Mouse (Mus musculus): ENCODE results near the gene BC016579.
A peak's percentile ranks its signal among the peaks of the same experiment; 100 is the strongest.

Gene BC016579

DNA sequence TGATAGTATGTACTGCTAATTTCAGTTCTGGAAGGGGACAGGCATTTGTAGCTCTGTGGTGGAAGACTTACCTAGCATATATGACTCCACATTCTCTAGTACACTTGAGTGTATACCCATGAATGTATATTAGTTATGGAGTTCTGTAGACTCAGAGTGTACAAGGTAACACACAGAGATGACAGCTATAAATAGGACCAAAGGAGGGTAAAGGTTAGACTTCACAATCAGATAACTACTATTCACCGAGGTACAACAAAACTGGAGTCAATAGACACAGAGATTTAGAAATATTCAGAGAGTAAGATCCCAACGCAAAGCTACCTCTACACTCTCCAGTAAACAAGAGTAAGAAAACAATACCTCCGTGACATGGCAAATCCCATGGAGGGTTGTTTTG, 9.9 kb downstream of the BC016579 start:
- no peak for DNase-seq (ENCODE audit: low spot score in 2 of 2)

DNA sequence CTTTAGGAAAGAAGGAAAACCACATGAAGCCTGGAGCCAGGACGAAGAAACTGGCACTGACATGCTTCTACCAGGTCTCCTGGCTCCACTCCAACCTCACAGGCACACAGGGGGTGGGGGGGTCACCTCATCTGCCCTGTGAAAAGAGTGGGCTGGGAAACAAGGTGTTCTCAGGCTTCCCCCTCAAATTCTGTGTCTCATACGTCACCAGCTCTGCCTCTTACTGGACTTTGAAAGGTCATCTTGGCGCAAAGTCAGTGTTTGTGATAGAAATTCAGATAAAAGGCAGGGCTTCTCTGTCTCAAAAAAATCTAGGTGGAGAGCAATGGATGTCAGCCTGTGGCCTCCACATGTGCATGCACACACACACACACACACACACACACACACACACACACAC, 12.6 kb downstream of the BC016579 start:
- no peak for DNase-seq (ENCODE audit: low spot score in 2 of 2)

DNA sequence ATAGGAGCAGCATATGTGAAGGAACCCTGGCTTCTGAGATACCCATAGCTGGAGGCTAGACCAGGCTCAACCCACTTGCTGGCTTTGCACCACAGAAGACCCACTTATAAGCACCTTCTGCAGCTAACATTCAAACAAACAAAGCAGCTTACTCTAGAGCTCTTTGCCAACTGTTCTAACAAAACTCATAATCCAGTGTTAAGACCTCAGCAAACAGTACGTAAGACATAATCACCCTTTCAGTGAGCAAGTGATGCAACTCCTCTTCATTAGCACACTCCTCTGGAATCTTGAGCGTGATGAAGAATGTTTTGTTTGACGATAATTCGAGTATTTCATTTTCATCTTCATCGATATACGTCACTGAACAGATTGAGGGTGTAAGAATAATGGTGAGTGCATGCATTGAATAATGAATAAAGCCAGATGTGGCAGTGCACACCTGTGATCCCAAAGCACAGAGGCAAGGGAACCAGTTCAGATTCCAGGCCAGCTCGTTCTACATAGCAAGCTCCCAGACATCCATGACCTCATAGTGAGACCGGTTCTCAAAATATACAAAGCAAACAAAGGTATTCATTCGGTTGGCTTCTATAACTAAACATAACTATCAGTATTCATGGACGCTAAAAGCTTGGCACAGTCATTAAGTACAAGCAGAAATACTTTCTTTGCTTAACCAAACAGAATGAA, 13.7 kb downstream of the BC016579 start:
- DNase-seq (ENCODE audit: low spot score in 2 of 2), result no peak

DNA sequence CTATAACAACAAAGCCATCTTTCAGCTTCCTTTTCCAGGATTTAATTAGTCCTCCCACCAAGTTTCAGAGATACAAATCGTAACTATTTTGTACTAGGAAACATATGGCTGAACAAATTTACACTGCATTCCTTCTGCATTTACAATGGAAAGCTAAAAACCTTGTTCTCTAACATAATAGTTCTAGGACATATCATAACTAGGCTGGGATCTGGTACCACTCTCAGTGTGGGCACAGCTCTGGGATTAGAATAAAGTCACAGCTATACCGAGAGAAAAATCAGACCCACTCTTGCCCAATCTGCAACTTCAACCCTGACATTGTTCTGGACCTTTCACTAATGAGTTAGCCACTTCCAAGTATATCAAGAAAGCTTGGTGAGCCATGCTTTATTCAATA, 18.0 kb downstream of the BC016579 start:
- no peak for DNase-seq (ENCODE audit: low spot score in 2 of 2)

DNA sequence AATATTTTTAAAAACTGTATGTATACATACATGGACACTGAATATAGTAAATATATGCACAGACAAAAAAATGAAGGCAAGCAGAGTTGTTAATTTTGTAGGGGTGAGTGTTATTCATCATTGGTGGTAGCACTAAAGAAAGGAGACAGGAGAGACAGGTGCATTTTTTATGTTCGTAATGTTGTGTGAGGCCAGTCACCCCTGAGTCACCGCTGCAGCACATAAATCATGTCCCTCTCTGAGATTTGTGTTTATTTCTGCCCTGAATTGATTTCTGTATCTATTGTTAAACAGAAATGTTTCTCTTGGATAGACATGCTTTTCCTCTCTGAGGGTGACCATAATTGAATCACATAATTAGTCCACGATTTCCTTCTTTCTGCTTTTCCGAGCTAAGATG, 21.4 kb downstream of the BC016579 start:
- no peak for DNase-seq (ENCODE audit: low spot score in 2 of 2)

DNA sequence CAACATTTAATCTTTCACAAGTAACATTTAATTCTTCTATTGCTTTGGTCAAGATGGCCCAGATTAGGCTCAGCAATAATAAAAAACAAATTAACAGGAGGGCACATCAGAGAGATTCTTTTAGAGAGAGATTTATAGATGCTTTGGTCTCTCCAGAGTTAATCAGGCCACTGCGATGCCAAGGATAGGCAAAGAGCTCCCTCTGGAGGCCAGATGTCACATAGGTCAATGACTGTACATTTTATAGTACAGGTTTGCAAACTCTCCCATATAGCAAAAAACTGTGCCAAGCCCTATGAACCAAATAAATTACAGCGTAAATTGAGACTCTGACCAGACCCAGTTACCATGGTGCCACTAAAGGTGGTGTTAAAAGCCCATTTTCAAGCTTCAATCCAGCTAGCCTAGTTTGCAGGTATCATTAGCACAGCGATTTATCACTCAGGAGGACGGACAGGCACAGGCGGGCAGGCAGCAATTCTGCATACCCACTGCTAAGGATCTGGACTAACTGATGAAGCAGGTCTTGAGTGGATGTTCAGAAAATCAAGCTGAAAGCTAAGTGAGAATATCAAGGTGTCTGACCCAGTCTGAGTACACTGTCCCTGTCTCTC, 23.4 kb downstream of the BC016579 start:
- DNase-seq (ENCODE audit: low spot score in 2 of 2), result peak; percentile 15 to 54

DNA sequence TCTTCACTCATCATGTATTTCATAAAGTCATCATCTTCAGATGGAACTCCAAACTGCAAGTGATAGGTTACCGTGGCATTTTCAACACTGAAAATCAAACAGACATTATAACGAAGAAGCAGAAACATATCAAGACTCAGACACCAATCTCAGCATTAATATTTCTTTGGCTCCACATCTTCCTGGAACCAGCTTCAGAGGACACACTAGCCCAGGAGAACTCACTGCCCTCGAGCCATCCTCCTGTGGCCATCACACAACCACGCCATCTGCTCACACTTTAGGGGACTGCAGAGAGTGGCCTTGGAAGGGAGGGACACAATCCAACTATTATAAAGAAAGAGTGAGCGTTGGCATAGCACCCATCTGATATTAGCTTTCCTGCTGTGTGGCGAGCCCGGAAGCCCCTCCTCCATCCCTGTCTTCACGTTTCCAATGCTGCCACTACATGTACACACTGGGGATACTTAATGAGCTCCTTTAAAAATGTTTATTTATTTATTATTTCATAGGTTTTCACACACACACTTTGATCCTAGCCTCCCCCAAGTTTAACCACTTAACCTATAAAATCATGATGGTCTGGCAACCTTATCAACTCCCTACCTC, 24.3 kb downstream of the BC016579 start:
- DNase-seq (ENCODE audit: low spot score in 2 of 2), result no peak

DNA sequence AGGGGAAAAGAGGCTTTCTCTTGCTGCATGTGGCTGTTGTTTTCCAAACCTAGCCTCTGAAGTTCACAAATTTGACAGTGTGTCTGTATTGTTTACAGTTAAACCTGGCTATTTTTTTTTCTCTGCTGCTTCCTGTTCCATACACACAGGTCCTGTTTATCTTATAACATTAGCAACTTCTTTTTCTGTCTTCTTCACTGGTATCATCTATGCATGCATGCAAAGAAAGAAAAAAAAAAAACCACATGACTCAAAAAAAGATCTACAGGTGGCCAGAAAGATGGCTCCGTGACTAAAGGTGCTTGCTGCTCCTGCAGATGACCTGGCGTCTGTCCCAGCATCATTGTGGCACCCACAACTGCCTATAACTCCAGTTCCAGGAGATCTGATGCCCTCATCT, 28.5 kb downstream of the BC016579 start:
- no peak for DNase-seq (ENCODE audit: low spot score in 2 of 2)

DNA sequence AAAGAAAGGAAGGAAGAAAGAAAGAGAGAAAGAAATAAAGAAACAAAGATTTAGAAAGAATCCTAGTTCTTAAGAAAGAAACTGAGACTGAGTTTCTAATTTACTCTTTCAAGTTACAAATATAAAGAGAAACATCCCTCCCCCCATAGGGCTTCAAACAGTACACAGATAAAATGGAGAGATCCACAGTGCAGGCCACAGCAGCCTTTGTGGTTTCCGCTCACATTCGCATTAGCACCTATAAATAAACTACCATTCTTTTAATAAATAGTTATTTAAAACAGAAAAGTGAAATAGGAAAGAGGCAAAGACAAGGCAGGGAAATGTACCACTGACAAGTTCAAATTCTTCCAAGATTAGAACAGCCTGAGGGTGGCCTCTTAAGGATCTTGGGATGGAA, 29.1 kb downstream of the BC016579 start:
- DNase-seq (ENCODE audit: low spot score in 2 of 2), result no peak

DNA sequence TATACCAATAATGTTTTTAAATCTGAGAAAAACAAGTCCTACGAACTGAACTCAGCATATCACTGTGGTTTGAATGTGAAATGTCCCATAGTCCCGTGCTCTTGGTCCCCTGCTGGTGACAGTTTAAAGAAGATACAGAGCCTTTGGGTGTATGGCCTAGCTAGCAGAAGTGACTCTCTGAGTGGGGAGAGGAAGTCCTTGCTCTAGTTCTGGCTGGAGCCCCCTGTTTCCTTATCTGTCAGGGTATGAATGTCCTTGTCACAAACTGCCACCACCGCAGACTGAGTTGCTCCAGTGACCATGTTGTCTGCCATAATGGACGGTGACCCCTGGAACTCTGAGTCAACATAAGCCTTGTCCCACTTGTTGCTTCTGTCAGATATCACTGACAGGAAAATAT, 30.6 kb downstream of the BC016579 start:
- no peak for DNase-seq (ENCODE audit: low spot score in 2 of 2)

DNA sequence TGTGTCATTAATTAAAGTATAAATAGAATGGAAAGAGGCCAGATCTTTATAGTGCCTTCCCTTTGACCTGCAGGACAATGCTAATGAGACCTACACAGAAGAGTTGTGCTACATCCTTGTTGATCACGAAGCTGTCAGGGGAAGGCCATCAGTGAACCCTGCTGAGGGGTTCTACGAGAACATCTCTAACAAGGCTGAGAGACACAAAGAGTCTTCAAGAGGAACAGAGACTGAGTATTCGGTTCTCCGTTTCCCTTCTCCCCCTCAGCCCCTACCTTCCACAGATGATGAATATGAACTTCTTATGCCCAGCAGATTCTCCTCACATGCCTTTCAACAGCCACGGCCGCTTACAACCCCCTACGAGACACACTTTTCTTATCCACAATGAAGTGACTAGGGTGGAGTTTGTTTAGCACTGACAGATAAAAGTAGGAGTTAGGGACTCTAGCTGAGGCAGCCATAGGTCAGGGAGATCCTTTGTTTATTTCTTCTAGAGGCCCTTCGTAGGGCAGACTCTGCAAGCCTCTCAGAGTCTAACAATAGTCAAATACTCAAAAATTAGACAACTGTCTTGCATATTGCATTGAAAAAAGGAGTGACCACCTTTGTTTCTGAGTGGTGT, 34.0 kb downstream of the BC016579 start:
- DNase-seq (ENCODE audit: low spot score in 2 of 2), result no peak

DNA sequence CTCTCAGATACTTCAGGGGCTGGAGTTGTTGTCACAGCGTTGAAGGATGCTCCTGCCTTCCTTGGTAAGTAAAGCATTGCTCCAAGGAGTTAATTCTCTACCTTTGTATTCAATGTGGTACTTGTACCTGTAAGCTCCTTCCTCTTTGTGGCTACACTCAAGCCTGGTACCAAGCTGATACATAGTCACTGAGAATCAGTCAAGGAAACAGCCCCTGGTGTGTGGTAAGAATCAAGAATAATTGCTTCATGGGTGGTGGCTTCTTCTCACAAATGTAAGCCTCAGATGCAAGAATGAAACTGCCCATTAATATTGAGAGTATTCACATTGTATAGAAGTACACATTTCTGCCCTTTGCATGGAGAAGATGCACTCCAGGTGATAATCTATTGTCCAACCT, 37.9 kb downstream of the BC016579 start:
- DNase-seq (ENCODE audit: low spot score in 2 of 2), result no peak

DNA sequence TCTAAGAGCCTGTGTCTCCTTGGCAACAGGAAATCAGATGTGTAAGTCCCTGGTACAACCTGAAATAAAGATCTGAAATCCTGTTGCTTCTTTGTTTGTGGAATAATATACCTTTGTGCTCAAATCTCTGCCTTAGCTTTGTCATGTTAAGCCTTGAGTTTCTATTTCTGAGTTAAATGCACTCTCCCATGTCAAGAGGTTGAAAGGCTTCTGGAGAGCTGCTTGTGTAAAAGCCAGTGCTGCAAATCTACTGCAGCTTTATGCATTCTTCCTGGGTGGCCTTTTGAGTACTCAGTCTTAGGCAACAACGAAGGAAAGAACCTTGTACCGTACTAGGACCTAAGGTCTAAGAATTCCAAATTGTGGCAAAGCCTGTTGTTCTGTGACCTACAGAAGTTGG, 40.6 kb downstream of the BC016579 start:
- no peak for DNase-seq (ENCODE audit: low spot score in 2 of 2)

DNA sequence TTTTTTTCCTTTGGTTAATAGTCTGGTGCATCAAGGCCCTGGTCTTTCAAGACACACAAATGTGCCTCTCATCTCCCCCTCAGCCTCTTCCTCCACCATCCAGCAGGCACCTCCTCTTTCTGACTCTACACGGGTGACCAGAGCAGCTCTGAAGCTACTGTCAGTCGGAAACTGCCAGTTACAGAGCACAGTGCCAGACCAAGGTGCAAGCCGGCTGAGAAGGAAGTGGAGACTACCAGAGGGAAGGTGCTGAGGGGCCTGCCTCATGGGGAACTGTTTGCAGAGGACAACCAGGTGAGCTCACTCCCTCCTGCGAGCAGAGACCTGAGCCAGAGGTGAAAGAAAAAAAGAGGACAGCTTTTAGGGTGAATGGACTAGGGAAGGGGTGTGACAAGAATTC, 43.6 kb downstream of the BC016579 start, which contains the start of gene Gcsam:
Gene Gcsam, plus strand, starts transcription at position 114 of the 400 bp plus-strand sequence.
- no peak for DNase-seq (ENCODE audit: low spot score in 2 of 2)

DNA sequence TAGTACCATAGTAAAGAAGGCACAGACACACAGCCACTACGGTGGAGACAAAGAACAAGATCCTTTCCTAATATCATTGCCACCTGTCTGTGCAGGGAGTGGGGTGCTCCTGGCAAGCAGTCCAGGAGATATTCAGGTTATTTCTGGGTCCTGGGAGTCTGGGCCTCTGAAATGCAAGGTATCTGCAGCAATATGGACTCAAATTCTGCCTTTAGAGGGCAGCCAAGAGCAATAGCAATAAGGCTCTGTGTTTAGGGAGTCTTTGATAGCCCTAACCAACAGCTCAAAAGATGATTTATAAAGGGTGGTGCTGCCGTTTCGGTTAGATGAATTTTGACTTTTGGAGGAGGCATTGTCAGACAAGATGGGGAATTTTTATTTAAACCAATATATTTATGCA, 44.6 kb downstream of the BC016579 start:
- DNase-seq (ENCODE audit: low spot score in 2 of 2), result no peak

DNA sequence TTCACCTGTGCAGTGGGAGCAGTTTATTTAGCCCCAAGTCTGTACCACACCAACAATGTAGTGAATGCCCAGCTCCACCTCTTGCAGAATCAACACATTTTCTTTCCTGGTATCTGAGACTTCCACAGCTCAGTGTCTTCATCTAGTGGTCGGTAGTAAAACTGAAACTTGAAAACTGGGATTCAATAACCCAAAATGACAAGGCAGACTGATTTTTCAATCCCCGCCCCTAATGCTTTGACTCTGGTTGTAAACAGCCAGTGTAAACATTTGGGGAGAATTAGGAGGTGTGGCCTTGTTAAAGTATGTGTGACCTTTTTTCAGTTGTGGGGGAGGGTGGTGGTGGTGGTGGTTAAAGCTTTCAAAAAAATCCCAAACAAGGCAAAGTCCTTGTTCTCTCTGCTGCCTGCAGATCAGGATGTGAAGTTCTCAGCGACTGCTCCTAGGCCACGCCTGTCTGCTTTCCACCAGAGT, 45.4 kb downstream of the BC016579 start:
- DNase-seq (ENCODE audit: low spot score in 2 of 2), result no peak

DNA sequence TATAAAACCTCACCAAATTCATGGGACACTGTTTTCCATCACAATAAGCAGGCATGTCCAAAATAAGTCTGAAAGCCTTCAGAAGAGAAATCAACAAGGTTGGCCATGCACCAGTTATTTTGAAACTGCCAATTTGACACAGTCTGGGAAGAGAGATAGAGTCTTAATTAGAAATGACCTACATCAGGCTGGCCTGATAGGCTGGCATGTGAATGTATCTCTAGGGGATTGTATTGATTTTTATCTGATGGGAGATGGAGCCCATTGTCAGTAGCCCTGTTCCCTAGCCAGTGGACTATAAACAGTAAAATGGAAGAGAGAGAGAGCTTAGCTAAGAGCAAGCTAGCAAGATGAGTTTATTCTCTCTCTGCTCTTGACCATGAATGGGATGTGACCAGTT, 58.4 kb downstream of the BC016579 start:
- no peak for DNase-seq (ENCODE audit: low spot score in 2 of 2)

DNA sequence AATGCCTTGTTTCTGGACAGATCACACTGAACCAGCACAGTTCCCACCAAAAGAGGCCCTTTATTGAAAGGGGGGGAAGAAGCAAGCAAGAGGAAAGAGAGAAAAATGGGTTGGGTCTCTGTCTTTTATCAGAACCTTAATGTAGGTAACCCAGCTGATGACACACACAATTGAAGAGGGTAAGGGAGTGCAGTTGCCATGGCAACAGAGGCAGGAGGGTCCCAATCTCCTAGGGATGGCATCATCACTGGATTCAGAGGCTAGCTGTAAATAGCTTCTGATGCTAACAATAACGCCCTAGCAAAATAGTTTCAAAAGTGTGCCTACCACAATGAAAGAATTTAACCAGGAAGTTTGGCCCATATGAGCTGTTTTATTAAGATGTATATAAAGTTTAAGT, 60.2 kb downstream of the BC016579 start:
- DNase-seq (ENCODE audit: low spot score in 2 of 2), result no peak

DNA sequence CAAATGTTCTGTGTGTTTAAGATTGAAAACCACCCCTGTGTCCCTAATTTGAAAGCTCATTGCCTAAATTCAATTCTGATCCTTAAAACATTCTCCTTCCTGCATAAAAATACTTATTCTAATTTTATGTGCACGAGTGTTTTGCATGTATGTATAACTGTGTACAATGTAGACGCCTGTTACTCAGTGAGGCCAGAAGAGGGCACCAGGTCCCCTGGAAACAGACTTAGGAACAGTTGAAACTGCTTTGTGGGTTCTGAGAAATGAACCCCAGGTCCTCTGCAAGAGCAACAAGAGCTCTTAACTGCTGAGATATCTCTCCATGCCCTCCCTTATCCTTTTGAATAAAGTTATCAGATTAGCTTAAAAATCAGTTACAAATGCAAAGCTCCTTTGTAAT, 71.4 kb downstream of the BC016579 start:
- DNase-seq (ENCODE audit: low spot score in 2 of 2), result no peak

DNA sequence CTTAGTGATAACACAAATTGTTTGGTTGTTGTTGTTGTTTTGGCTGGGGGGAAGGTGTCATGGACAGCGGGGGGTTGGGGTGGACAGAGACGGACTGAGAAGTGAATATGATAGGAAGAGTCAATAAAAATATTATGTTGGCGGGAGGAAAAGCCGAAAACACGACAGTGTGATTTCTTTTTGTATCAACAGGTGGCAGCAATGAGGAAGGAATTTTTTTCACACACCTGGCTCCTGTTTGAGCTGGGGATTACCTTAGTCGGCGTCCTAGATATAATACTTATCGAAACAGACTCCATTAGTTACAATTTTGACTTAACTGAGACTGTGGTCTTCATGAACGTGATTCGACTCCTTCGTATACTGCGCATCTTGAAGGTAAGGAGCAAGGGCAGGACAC, 74.0 kb downstream of the BC016579 start:
- DNase-seq (ENCODE audit: low spot score in 2 of 2), result no peak
